Mouse (Mus musculus) neural tube, embryonic 11.5 days (tissue): ENCODE results near the gene Wsb1. TPM values are rescaled to one million over a fixed set of nuclear protein-coding genes. Genes with fewer than 3 reads are reported as not detected.

Source experiments
- ATAC-seq: fragments of 200-750 bp; cut with Nextera tagmentation; 2 replicates; pipeline ENCODE4 v1.8.0; 2017; ENCODE audit warnings: moderate number of reproducible peaks, mild to moderate bottlenecking, moderate TSS enrichment, moderate library complexity; ENCODE audit not compliant: insufficient read depth, low FRiP score, low TSS enrichment
- DNase-seq: peaks from one replicate; pipeline ENCODE4 v3.0.0-alpha.2; 2015; ENCODE audit warnings: low spot score
- H3K27ac ChIP-seq: fragments of 300-500 bp; sonication (generic); 2 replicates; pipeline ENCODE4 v1.5.1; 2014; ENCODE audit warnings: low read depth, mild to moderate bottlenecking, low read length
- H3K27me3 ChIP-seq: fragments of 300-500 bp; sonication (generic); 2 replicates; pipeline ENCODE4 v1.6.1; 2014; ENCODE audit warnings: mild to moderate bottlenecking, low read length, mixed read lengths; ENCODE audit not compliant: control insufficient read depth, insufficient read depth
- H3K36me3 ChIP-seq: fragments of 300-500 bp; sonication (generic); 2 replicates; pipeline ENCODE4 v1.6.1; 2014; ENCODE audit warnings: mild to moderate bottlenecking, low read length, moderate library complexity, mixed read lengths; ENCODE audit not compliant: control insufficient read depth, insufficient read depth
- H3K4me1 ChIP-seq: fragments of 300-500 bp; sonication (generic); 2 replicates; pipeline ENCODE4 v1.6.1; 2014; ENCODE audit warnings: low read length, mixed read lengths; ENCODE audit not compliant: control insufficient read depth, insufficient read depth
- H3K4me2 ChIP-seq: fragments of 300-500 bp; sonication (generic); 2 replicates; pipeline ENCODE4 v1.6.1; 2014; ENCODE audit warnings: low read depth, mild to moderate bottlenecking, moderate library complexity
- H3K4me3 ChIP-seq: fragments of 300-500 bp; sonication (generic); 2 replicates; pipeline ENCODE4 v1.5.1; 2014; ENCODE audit warnings: low read depth, low read length
- H3K9ac ChIP-seq: fragments of 300-500 bp; sonication (generic); 2 replicates; pipeline ENCODE4 v1.6.1; 2014; ENCODE audit warnings: mild to moderate bottlenecking, low read length
- H3K9me3 ChIP-seq: fragments of 300-500 bp; sonication (generic); 2 replicates; pipeline ENCODE4 v1.6.1; 2016; ENCODE audit warnings: low read length; ENCODE audit not compliant: control insufficient read depth
- WGBS: fragments of 180-500 bp; shearing (Covaris S2); extraction: QIAGEN DNeasy Blood & Tissue Kit; methylation state at CpG from one replicate; pipeline ENCODE4 v1.1.7; 2014; 5-methylcytosine and 5-hydroxymethylcytosine counted together
- polyA plus RNA-seq: library from polyadenylated mRNA; unstranded; fragments of >200 nt; fragmentation: Nextera tagmentation; extraction: Ambion mirVana; gene quantifications from 2 replicates; pipeline ENCODE4 v1.2.1, GENCODE M21; 2014

The Wsb1 gene
- polyA plus RNA-seq, 1 experiment from 2014 or later: 486 TPM

- H3K27ac ChIP-seq: no peak overlapping the region
- ATAC-seq (no peak), DNase-seq (no peak)
- H3K27me3 ChIP-seq: no peaks in the 10 kb centered on the region
- 78% methylated on average over 6 of the region's 6 CpGs for WGBS
- H3K9me3 ChIP-seq: no peaks in the 10 kb centered on the region; the same call in 1 of the 2 replicates
- no peaks in the 10 kb centered on the region for H3K36me3 ChIP-seq
- no peak overlapping the region for H3K4me2 ChIP-seq
- H3K4me3 ChIP-seq: no peak overlapping the region
- H3K4me1 ChIP-seq: no peaks in the 10 kb centered on the region
- no peak overlapping the region for H3K9ac ChIP-seq
Measured at GRCm38 (mm10) chr11:79197846-79198235, 56.6 kb downstream of the Wsb1 start.

GRCm38 (mm10) chr11:79196876-79197845 is 57.3 kb downstream of the Wsb1 start:
- DNase-seq (no peak), ATAC-seq (no peak)
- no peak overlapping the region for H3K9ac ChIP-seq
- no peak overlapping the region for H3K4me2 ChIP-seq
- no peaks in the 10 kb centered on the region for H3K4me1 ChIP-seq
- no peaks in the 10 kb centered on the region for H3K27me3 ChIP-seq
- no peak overlapping the region for H3K4me3 ChIP-seq
- no peak overlapping the region for H3K27ac ChIP-seq
- H3K36me3 ChIP-seq: no peaks in the 10 kb centered on the region
- 74% methylated on average over 13 of the region's 13 CpGs for WGBS
- no peaks in the 10 kb centered on the region; the same call in 1 of the 2 replicates for H3K9me3 ChIP-seq

- H3K4me3 ChIP-seq: no peak overlapping the region
- DNase-seq: no peak
- H3K4me1 ChIP-seq: no peaks in the 10 kb centered on the region
- WGBS: 77% methylated on average over 3 of the region's 3 CpGs
- H3K27me3 ChIP-seq: no peaks in the 10 kb centered on the region
- ATAC-seq: no peak
- no peaks in the 10 kb centered on the region for H3K36me3 ChIP-seq
- H3K9ac ChIP-seq: no peak overlapping the region
- no peaks in the 10 kb centered on the region; the same call in 1 of the 2 replicates for H3K9me3 ChIP-seq
- H3K27ac ChIP-seq: no peak overlapping the region
- no peak overlapping the region for H3K4me2 ChIP-seq
Measured at GRCm38 (mm10) chr11:79196196-79196869, 58.1 kb downstream of the Wsb1 start.

GRCm38 (mm10) chr11:79192176-79192575 is 62.3 kb downstream of the Wsb1 start:
- no peaks in the 10 kb centered on the region for H3K9me3 ChIP-seq
- DNase-seq: no peak
- no peaks in the 10 kb centered on the region for H3K36me3 ChIP-seq
- ATAC-seq: no peak
- H3K4me3 ChIP-seq: no peak overlapping the region
- no peaks in the 10 kb centered on the region for H3K4me1 ChIP-seq
- no peak overlapping the region for H3K4me2 ChIP-seq
- H3K27me3 ChIP-seq: no peaks in the 10 kb centered on the region
- no peak overlapping the region for H3K27ac ChIP-seq
- 85% methylated on average over 1 of the region's 1 CpGs for WGBS
- H3K9ac ChIP-seq: no peak overlapping the region

- Histone ChIP-seq H3K36me3 (no peaks in the 10 kb centered on the region), H3K9ac (no peak overlapping the region), H3K4me2 (no peak overlapping the region), H3K4me3 (no peak overlapping the region), H3K4me1 (no peaks in the 10 kb centered on the region), H3K9me3 (no peaks in the 10 kb centered on the region), H3K27ac (no peak overlapping the region), H3K27me3 (no peaks in the 10 kb centered on the region)
- 90% methylated on average over 4 of the region's 4 CpGs for WGBS
- DNase-seq: no peak
- no peak for ATAC-seq
Measured at GRCm38 (mm10) chr11:79191214-79191613, 63.3 kb downstream of the Wsb1 start.

- 84% methylated on average over 2 of the region's 2 CpGs for WGBS
- no peak for ATAC-seq
Measured at GRCm38 (mm10) chr11:79190257-79190656, 64.2 kb downstream of the Wsb1 start.

More at GRCm38 (mm10) chr11:79190257-79190656, 64.2 kb downstream of the Wsb1 start:
- Histone ChIP-seq H3K27me3 (no peaks in the 10 kb centered on the region), H3K4me3 (no peak overlapping the region), H3K4me1 (no peaks in the 10 kb centered on the region), H3K4me2 (no peak overlapping the region), H3K9me3 (no peaks in the 10 kb centered on the region), H3K9ac (no peak overlapping the region), H3K27ac (no peak overlapping the region), H3K36me3 (no peaks in the 10 kb centered on the region)
- DNase-seq: no peak

Other genes with a start within 250 kb of the Wsb1 start
- 4.8 and 5.7 TPM in 2 replicates for gene Ksr1, start 108.3 kb downstream of the Wsb1 start, polyA plus RNA-seq
- gene Gm9964, start 42.2 kb upstream of the Wsb1 start, polyA plus RNA-seq: not detected in 2 replicates
- gene Nf1, start 85.0 kb upstream of the Wsb1 start, polyA plus RNA-seq: 10.3 and 11.3 TPM in 2 replicates
- gene Omg, start 249.4 kb upstream of the Wsb1 start, polyA plus RNA-seq: 0.45 and 0.56 TPM in 2 replicates